Mouse (Mus musculus) R1 (cell line): Measurements from ENCODE around the gene Sema3g.
A peak's percentile ranks its signal among the peaks of the same experiment; 100 is the strongest.

Source experiments
- DNase-seq: peaks from one replicate; pipeline ENCODE4 v3.0.0-alpha.2; 2018; ENCODE audit warnings: low read depth, low spot score

Sema3g gene

GRCm38 (mm10) chr14:31217666-31218065, at the start of gene Sema3g:
Gene Sema3g (plus strand): TSS chr14:31217860.
- peak; percentile 41 for DNase-seq

GRCm38 (mm10) chr14:31168425-31168824, 49.2 kb upstream of the Sema3g start, which contains the start of gene Stab1:
Gene Stab1 (minus strand): TSS chr14:31168641.
- no peak for DNase-seq

- no peak for DNase-seq
Measured at GRCm38 (mm10) chr14:31169508-31169907, 48.2 kb upstream of the Sema3g start.

- DNase-seq: no peak
Measured at GRCm38 (mm10) chr14:31170963-31171362, 46.7 kb upstream of the Sema3g start.

- no peak for DNase-seq
Measured at GRCm38 (mm10) chr14:31171386-31171785, 46.3 kb upstream of the Sema3g start.

- no peak for DNase-seq
Measured at GRCm38 (mm10) chr14:31171821-31172220, 45.8 kb upstream of the Sema3g start.

- DNase-seq: no peak
Measured at GRCm38 (mm10) chr14:31172781-31173455, 44.7 kb upstream of the Sema3g start.

- DNase-seq: no peak
Measured at GRCm38 (mm10) chr14:31173537-31173936, 44.1 kb upstream of the Sema3g start.

GRCm38 (mm10) chr14:31177287-31177686, 40.4 kb upstream of the Sema3g start:
- peak; percentile 19 for DNase-seq

GRCm38 (mm10) chr14:31177715-31178114, 39.9 kb upstream of the Sema3g start:
- no peak for DNase-seq

- no peak for DNase-seq
Measured at GRCm38 (mm10) chr14:31179677-31180365, 37.8 kb upstream of the Sema3g start.

GRCm38 (mm10) chr14:31181512-31181911, 36.1 kb upstream of the Sema3g start:
- no peak for DNase-seq

- no peak for DNase-seq
Measured at GRCm38 (mm10) chr14:31182786-31183290, 34.8 kb upstream of the Sema3g start.

GRCm38 (mm10) chr14:31183541-31183940, 34.1 kb upstream of the Sema3g start:
- DNase-seq: no peak

GRCm38 (mm10) chr14:31184195-31184594, 33.5 kb upstream of the Sema3g start:
- no peak for DNase-seq

- DNase-seq: no peak
Measured at GRCm38 (mm10) chr14:31186656-31187055, 31.0 kb upstream of the Sema3g start.

GRCm38 (mm10) chr14:31188771-31189181, 28.9 kb upstream of the Sema3g start:
- DNase-seq: no peak

GRCm38 (mm10) chr14:31189348-31189747, 28.3 kb upstream of the Sema3g start:
- no peak for DNase-seq

- no peak for DNase-seq
Measured at GRCm38 (mm10) chr14:31191936-31192335, 25.7 kb upstream of the Sema3g start.

- no peak for DNase-seq
Measured at GRCm38 (mm10) chr14:31193791-31194190, 23.9 kb upstream of the Sema3g start.

- no peak for DNase-seq
Measured at GRCm38 (mm10) chr14:31194441-31194840, 23.2 kb upstream of the Sema3g start.

GRCm38 (mm10) chr14:31194891-31195513, 22.7 kb upstream of the Sema3g start:
- DNase-seq: no peak
